9 mouse cellular contexts compared by ENCODE assay signal in genomic region chr17:90704773-90705172, GRCm38 (mm10).
DNase-seq lines count a peak whose midpoint lies in the region; ATAC-seq and TF ChIP-seq lines count a peak whose summit lies in the region.
"Had no signal": no experiment of that assay in that cellular context is flagged by ENCODE, and none has a peak within 500 bp of the region (broad histone marks: within the 10 kb centered on the region; RNA-seq: fewer than 3 reads in every experiment).

No protein-coding gene starts in this region.

- H3K27me3 ChIP-seq in hindbrain, embryonic 15.5 days, result no peaks in the 10 kb centered on the region
- H3K27me3 ChIP-seq in midbrain, embryonic 14.5 days (ENCODE audit: control insufficient read depth, insufficient read depth, low read length), result no peaks in the 10 kb centered on the region
- H3K27me3 ChIP-seq: heart, embryonic 15.5 days had no signal

- H3K9me3 ChIP-seq in hindbrain, embryonic 15.5 days, result no peaks in the 10 kb centered on the region
- H3K9me3 ChIP-seq in midbrain, embryonic 14.5 days (ENCODE audit: control insufficient read depth, low read length), result no peaks in the 10 kb centered on the region
- H3K9me3 ChIP-seq: heart, embryonic 15.5 days had no signal

- 33% methylated on average over 4 of the region's 4 CpGs for WGBS in hindbrain, embryonic 15.5 days
- 44% methylated on average over 4 of the region's 4 CpGs for WGBS in midbrain, embryonic 14.5 days

- peak; percentile 88 for DNase-seq in brain, adult 2 months (ENCODE audit: low read depth, low spot score)
- DNase-seq in brain, embryonic 14.5 days (ENCODE audit: low read depth), result peak; percentile 88
- peak; percentile 62 for DNase-seq in midbrain, embryonic 14.5 days
- DNase-seq in gastrocnemius, adult 2 months, result no peak
- DNase-seq in heart, postnatal 4 days, result no peak
- DNase-seq in thymus, postnatal 0 days (ENCODE audit: low spot score), result no peak
- DNase-seq: kidney, adult 11 months had no signal

- H3K9ac ChIP-seq in hindbrain, embryonic 15.5 days, result no peak overlapping the region
- no peak overlapping the region for H3K9ac ChIP-seq in midbrain, embryonic 14.5 days (replicated peaks; ENCODE audit: low read length)
- H3K9ac ChIP-seq: heart, embryonic 15.5 days had no signal

- no peaks in the 10 kb centered on the region for H3K36me3 ChIP-seq in hindbrain, embryonic 15.5 days
- no peaks in the 10 kb centered on the region for H3K36me3 ChIP-seq in midbrain, embryonic 14.5 days (ENCODE audit: control insufficient read depth, insufficient read depth, low read length)
- H3K36me3 ChIP-seq: heart, embryonic 15.5 days had no signal

- H3K4me1 ChIP-seq in hindbrain, embryonic 15.5 days (replicated peaks), result 0 out of 2 replicates have a peak, but pooled peaks cover 7% of the 10 kb centered on the region
- peaks cover 10% of the 10 kb centered on the region; the same call in 1 of the 2 replicates for H3K4me1 ChIP-seq in midbrain, embryonic 14.5 days (ENCODE audit: control insufficient read depth, insufficient read depth, low read length)
- H3K4me1 ChIP-seq: heart, embryonic 15.5 days had no signal

- no peak overlapping the region for H3K4me2 ChIP-seq in hindbrain, embryonic 15.5 days
- no peak overlapping the region for H3K4me2 ChIP-seq in midbrain, embryonic 14.5 days (ENCODE audit: low read length)
- H3K4me2 ChIP-seq: heart, embryonic 15.5 days had no signal

- ATAC-seq in hindbrain, embryonic 15.5 days (ENCODE audit: low FRiP score, low read depth), result peak; percentile 69
- peak; percentile 78; the same call in 1 of the 2 replicates for ATAC-seq in midbrain, embryonic 14.5 days (ENCODE audit: low FRiP score, low TSS enrichment)

- H3K27ac ChIP-seq in hindbrain, embryonic 15.5 days (replicated peaks), result no peak overlapping the region
- no peak overlapping the region for H3K27ac ChIP-seq in midbrain, embryonic 14.5 days (replicated peaks; ENCODE audit: low read depth, low read length)
- H3K27ac ChIP-seq in gastrocnemius, adult 2 months, result no peak overlapping the region
- H3K27ac ChIP-seq: heart, embryonic 15.5 days had no signal

- no peak for TF ChIP-seq POLR2A in brain, embryonic 14.5 days (IDR thresholded peaks at IDR 0.05; ENCODE audit: borderline replicate concordance, extremely low read depth, insufficient read depth, insufficient read length, poor library complexity, severe bottlenecking)

- no peak for TF ChIP-seq CTCF in brain, embryonic 14.5 days (IDR thresholded peaks at IDR 0.05; ENCODE audit: borderline replicate concordance, extremely low read depth, insufficient read depth, insufficient read length)
- TF ChIP-seq CTCF in gastrocnemius, adult 2 months (IDR thresholded peaks at IDR 0.05), result no peak

- no peak overlapping the region for H3K4me3 ChIP-seq in hindbrain, embryonic 15.5 days
- no peak overlapping the region for H3K4me3 ChIP-seq in midbrain, embryonic 14.5 days (replicated peaks; ENCODE audit: low read depth, low read length)
- no peak overlapping the region for H3K4me3 ChIP-seq in gastrocnemius, adult 2 months
- H3K4me3 ChIP-seq: heart, embryonic 15.5 days had no signal

- intact Hi-C loops in gastrocnemius, adult 2 months (cut with DNase I), result no loop called here

Comparison
In these comparisons a context has a peak if more than half of its experiments do, and no peak if none do; other contexts are left out.
1. DNase-seq: peak in brain, adult 2 months (single experiment), brain, embryonic 14.5 days (single experiment) and midbrain, embryonic 14.5 days (single experiment); none in gastrocnemius, adult 2 months (single experiment), heart, postnatal 4 days (single experiment) and thymus, postnatal 0 days (single experiment).